Mouse (Mus musculus) layer of hippocampus, adult 18-20 months (tissue): ENCODE measurements around the gene Plekha8. TPM values are rescaled to one million over a fixed set of nuclear protein-coding genes. Genes with fewer than 3 reads are reported as not detected.

Experiments used
- DNase-seq, 2 experiments: peaks; one replicate each; pipeline ENCODE4 v3.0.0; 2022; ENCODE audit warnings: low spot score in 2 of 2
- total RNA-seq, 2 experiments: library from RNA; stranded (reverse); gene quantifications; 2 replicates each; pipeline ENCODE4 v1.2.3; 2021

Plekha8 gene
- total RNA-seq, 2 experiments from 2014 or later = 12.3 to 13.7 TPM

- DNase-seq = peak; percentile 32 to 42
These were observed 47.0 kb downstream of the Plekha8 start for GRCm38 (mm10) chr6:54641953-54642352.

- no peak for DNase-seq
These were observed 48.3 kb downstream of the Plekha8 start for GRCm38 (mm10) chr6:54643181-54643580.

- no peak for DNase-seq
These were observed 60.7 kb downstream of the Plekha8 start for GRCm38 (mm10) chr6:54655471-54656095.

- no peak for DNase-seq
These were observed 63.0 kb downstream of the Plekha8 start for GRCm38 (mm10) chr6:54657861-54658260.

- DNase-seq = no peak
These were observed 75.0 kb downstream of the Plekha8 start for GRCm38 (mm10) chr6:54669868-54670267.

DNA sequence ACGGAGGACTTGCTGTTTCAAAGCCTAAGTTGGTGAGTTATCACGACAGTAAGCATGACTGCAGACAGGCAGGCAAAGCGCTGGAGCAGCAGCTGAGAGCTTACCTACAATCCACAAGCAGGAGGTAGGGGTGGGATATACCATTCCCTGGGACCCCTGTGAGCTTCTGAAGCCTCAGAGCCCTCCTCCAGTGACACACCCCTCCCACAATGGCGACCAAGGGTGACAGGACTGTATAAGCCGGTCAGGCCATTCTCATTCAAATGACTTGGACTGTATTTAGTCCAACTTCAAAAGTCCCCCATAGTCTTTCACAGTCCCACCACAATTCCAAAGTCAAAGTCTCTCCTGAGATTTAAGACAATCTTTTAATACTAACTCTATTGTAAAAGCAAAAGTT lies 78.0 kb downstream of the Plekha8 start:
- DNase-seq = no peak

DNA sequence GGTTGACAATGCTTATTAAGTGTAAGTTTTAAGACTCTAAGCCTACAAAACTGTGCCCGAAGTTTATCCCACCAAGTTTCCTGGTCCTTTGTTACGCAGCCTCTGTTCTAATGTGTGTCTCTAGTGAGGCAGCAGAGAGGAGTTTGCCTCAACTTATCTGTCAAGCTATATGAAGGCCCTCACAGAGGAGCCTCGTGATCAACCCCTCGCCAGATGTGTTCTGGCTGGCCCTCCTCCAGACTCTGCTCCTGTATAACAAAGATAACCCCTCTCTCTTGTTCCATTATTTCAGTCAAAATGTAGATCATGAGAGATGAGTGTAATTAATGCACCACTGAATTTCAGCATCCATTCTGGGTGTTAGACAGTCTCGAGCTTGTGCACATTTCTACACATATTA lies 84.8 kb downstream of the Plekha8 start:
- no peak for DNase-seq

GRCm38 (mm10) chr6:54680891-54681745 lies 86.2 kb downstream of the Plekha8 start, which contains the start of gene Mturn:
Gene Mturn (plus strand): TSS chr6:54681624.
- peak; percentile 95 to 98 for DNase-seq

- DNase-seq = peak in 1 of 2 experiments; percentile 49
These were observed 87.0 kb downstream of the Plekha8 start for GRCm38 (mm10) chr6:54681746-54682428.

DNA sequence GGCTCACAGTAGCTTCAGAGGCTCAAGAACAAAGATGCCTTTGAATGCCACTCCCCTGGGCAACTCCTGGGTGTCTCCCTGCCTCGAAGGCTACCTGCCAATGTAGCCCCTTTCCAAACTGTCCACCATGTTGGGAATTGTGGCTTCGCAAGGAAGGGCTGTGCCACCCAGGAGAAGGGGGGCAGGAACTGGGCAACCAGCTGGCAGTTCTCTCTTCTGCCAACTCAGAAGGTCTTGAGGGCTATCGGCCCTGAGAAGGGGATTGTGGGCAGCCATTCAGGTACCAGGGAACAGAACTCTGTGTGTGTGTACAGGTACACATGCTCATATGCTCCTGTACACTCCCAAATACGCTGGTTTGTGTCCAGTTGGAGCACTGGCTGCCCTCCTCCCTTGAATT lies 89.2 kb downstream of the Plekha8 start:
- no peak for DNase-seq

DNA sequence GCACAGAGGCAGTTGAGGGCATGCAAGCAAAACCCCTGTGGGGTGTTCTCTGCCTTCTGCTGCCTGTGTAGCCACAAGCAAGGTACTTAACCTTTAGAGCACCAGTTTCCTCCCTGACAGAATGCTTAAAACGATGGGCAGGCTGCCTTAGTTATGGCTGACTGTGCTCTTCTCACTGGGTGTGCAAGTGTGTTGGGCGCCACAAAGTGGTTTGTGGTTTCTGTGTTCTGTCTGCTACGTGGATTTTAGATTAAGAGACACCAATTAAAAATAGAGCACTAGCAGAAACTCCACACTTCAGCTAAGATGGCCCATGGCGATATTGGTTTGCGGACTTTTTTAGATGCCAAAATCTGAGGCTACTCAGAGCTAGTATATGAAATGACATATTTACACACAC lies 90.2 kb downstream of the Plekha8 start:
- DNase-seq = no peak

GRCm38 (mm10) chr6:54685716-54686395 lies 90.9 kb downstream of the Plekha8 start:
- DNase-seq = no peak

DNA sequence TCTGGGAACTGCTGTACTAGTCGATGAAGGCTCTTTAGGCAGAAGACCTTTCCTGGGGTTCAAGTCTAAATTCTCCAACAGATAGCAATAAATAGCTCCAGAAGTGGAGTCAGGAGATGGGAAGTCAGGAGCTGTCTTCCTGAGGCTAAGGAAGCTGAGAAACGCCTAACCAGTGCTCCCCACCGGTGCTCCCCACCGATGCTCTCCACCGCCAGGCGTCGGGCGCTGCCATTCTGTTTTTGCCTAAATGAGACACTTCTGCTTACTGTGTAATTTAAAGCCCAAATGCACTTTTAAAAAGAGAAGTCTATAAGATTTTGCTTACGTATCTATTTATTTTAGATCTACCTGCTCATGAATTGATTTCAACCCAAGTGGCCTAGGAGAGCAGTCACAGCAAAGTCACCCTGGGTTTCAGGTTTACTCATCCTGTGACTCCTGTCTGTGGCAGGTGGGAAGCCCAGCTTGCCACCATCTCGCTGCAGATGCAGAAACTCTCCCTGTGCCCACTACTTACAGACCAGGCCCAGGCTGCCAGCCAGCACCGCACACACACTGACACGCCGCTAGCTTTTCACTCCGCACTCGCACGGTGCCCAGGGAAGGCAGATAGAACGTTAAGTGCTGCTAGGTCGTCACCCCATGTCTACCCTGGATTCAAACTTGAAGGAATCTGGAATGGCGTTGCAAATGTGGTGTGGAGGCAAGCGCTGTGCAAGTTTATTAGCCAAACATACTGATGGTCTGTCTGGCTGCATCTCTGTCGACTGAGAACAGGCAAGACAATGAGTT lies 92.2 kb downstream of the Plekha8 start:
- no peak for DNase-seq

- no peak for DNase-seq
These were observed 93.8 kb downstream of the Plekha8 start for GRCm38 (mm10) chr6:54688467-54689323.

- no peak for DNase-seq
These were observed 94.8 kb downstream of the Plekha8 start for GRCm38 (mm10) chr6:54689686-54690085.

DNA sequence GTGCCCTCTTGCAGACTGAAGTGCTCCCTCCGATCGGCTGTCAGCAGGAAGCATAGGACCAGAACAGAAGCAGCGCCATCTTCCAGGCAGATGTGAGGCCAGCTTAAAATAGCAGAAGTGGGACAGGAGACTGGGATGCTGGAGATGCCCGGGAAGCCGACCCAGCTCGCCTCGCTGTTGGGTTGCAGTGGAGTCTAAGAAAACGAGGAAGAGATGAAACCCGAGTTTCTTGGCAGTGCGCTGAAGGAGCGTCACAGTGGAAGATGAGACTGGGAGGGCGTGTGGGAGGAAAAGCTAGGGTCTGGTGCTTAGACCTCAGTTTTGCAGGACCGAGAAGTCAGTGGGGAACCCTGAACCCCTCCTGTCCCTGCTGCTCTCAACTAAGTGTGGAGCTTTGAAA lies 95.9 kb downstream of the Plekha8 start:
- DNase-seq = no peak

- DNase-seq = no peak
These were observed 96.6 kb downstream of the Plekha8 start for GRCm38 (mm10) chr6:54691368-54692116.

GRCm38 (mm10) chr6:54692201-54692600 lies 97.3 kb downstream of the Plekha8 start:
- DNase-seq = no peak

DNA sequence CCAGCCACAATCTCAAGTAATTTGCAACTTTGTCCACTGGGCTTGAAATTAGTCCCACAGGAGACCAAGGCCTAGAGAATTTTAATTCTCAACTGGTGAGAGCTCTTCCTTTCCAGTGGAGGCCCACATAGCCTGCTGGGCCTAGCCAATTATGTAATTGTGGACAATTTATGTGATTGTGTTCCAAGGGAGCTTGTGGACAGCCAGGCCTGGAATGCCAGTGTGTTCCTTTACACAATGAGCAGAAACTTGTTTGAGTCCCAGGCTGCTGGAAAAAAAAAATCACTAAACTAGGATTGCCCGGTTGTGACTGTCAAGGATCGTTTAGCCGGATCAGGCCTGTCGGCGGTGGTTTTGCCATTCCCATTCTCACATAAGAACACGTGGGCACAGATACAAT lies 98.4 kb downstream of the Plekha8 start:
- no peak for DNase-seq
